Mouse (Mus musculus): Measurements from ENCODE around the gene Wnt9a.

- TF ChIP-seq EP300 (IDR thresholded peaks at IDR 0.05; ENCODE audit: low read depth) (no peak), CTCF (IDR thresholded peaks at IDR 0.05; ENCODE audit: low read depth) (no peak)
These were observed 71.3 kb downstream of the Wnt9a start for GRCm38 (mm10) chr11:59377999-59378398.

All from heart, postnatal 0 days (tissue).